Mouse (Mus musculus): Measurements from ENCODE around the gene Ajm1. TPM values are rescaled to one million over a fixed set of nuclear protein-coding genes. Genes with fewer than 3 reads are reported as not detected.
A peak's percentile ranks its signal among the peaks of the same experiment; 100 is the strongest.

Ajm1 gene
- polyA plus RNA-seq (2015; fragmentation: Nextera tagmentation; extraction: Ambion mirVana) = 0.02 TPM in 1 of 2 replicates, not detected in the other

DNA sequence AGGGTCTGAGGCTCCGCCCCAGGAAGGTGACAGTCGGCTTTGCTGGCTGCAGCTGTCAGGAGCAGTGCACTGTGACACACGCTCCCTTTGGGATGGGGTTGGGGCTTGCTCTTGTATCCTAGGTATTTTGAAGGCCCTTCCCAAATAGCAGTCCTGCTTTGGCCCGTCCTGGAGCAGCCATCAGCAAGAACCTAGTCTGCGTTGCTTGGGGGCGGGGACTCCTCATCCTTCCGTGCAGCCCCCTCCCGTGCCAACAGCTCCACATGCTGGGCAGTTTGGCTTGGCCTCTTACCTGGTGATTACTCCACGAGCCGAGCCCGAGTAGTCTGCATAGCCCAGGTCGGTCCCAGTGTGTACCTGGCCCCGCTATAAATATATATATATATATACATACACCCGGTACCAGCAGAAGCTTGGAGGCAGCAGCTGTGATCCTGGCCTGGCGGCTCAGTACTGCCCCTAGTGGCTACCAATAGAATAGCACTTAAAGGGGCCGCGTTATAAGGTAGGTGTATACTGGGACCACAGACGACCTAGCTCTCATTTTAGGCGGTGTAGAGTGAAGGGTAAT lies at the start of gene Ajm1:
TSS of gene Ajm1 (minus strand) at position 464 of the 571 bp plus-strand sequence.
- Histone ChIP-seq H3K9ac (no peak within 1 kb of the TSS), H3K9me3 (replicated peaks) (no peaks in the 10 kb centered on the region), H3K4me2 (peak within 1 kb of the TSS; percentile 65), H3K27ac (peak within 1 kb of the TSS; percentile 10; the same call in 1 of the 2 replicates), H3K27me3 (peaks cover 51% of the 10 kb centered on the region), H3K4me1 (replicated peaks) (peaks cover 65% of the 10 kb centered on the region), H3K36me3 (peaks cover 37% of the 10 kb centered on the region), H3K4me3 (replicated peaks) (peak within 1 kb of the TSS; percentile 32)
- DNase-seq (peak; percentile 57), ATAC-seq (ENCODE audit: low read depth) (peak; percentile 68)
- 4% methylated on average over 19 of the region's 19 CpGs for WGBS (ENCODE audit: insufficient replicate concordance)

DNA sequence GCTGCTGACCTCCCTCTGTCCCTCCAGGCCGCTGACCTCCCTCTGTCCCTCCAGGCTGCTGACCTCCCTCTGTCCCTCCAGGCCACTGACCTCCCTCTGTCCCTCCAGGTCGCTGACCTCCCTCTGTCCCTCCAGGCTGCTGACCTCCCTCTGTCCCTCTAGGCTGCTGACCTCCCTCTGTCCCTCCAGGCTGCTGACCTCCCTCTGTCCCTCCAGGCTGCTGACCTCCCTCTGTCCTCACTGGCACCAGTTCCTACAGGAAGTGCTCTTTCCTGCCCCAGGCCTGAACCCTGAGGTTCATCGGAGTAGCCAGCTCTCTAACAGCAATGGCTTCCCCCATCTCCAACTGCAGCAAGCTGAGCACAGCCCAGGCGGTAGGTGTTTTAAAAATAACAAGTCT lies 47.2 kb upstream of the Ajm1 start:
- H3K9me3 ChIP-seq (replicated peaks) = no peaks in the 10 kb centered on the region
- DNase-seq (no peak), ATAC-seq (ENCODE audit: low read depth) (no peak; the same call in 1 of the 2 replicates)
- H3K4me2 ChIP-seq = no peak overlapping the region
- no peak overlapping the region for H3K4me3 ChIP-seq (replicated peaks)
- 27% methylated on average over 4 of the region's 4 CpGs for WGBS (ENCODE audit: insufficient replicate concordance)
- H3K9ac ChIP-seq = no peak overlapping the region
- no peaks in the 10 kb centered on the region for H3K4me1 ChIP-seq (replicated peaks)
- no peak overlapping the region for H3K27ac ChIP-seq
- H3K36me3 ChIP-seq = no peaks in the 10 kb centered on the region
- H3K27me3 ChIP-seq = no peaks in the 10 kb centered on the region

DNA sequence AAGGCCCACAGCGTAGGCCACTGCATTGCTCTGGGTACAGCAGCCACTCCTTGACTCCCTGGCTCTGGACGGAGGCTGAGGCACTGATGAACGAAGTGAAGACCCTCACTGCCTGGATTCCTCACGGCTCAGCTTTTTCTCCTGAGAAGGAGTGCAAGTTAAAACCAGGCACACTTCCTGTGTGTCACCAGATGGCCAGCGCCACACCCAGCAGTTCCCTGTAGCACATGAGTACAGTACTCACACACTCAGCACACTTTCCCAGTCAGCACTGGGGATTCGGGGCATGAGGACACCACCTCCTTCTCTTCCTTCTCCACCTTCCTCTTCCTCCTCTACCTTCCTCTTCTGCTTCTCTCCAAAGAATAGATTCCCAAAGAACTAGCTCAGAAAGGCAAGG lies 46.3 kb upstream of the Ajm1 start, which contains the start of gene Fcna:
TSS of gene Fcna (minus strand) at position 220 of the 400 bp plus-strand sequence.
- no peak within 1 kb of the TSS for H3K4me3 ChIP-seq (replicated peaks)
- H3K4me2 ChIP-seq = no peak within 1 kb of the TSS
- H3K27ac ChIP-seq = no peak within 1 kb of the TSS
- H3K27me3 ChIP-seq = no peaks in the 10 kb centered on the region
- H3K9me3 ChIP-seq (replicated peaks) = no peaks in the 10 kb centered on the region
- no peaks in the 10 kb centered on the region for H3K4me1 ChIP-seq (replicated peaks)
- DNase-seq (no peak), ATAC-seq (ENCODE audit: low read depth) (peak; percentile 27; the same call in 1 of the 2 replicates)
- H3K9ac ChIP-seq = no peak within 1 kb of the TSS
- no peaks in the 10 kb centered on the region for H3K36me3 ChIP-seq
- WGBS (ENCODE audit: insufficient replicate concordance) = 39% methylated on average over 6 of the region's 6 CpGs

DNA sequence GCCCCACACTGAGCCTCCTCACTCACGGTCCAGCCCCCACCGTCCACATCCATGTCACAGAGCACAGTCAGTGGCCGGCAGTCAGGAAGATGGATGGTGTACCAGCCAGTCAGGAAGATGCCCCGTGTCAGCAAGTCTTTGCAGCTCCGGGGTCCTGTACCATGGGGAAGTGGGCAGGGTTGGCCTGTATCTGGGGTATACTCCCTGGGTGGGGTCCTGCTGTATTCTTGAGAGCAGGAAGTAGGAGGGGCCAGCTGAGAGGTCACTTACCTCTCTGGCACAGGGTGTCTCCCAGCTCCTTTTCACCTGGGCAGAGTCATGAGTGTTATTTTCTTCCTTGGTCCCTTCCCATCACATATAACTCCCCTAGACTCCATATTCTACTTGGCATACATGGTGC lies 44.4 kb upstream of the Ajm1 start:
- Histone ChIP-seq H3K4me1 (replicated peaks) (peaks cover 11% of the 10 kb centered on the region), H3K4me2 (no peak overlapping the region), H3K27me3 (no peaks in the 10 kb centered on the region), H3K36me3 (no peaks in the 10 kb centered on the region), H3K4me3 (replicated peaks) (no peak overlapping the region), H3K9ac (no peak overlapping the region), H3K9me3 (replicated peaks) (no peaks in the 10 kb centered on the region), H3K27ac (no peak overlapping the region)
- 30% methylated on average over 5 of the region's 5 CpGs for WGBS (ENCODE audit: insufficient replicate concordance)
- ATAC-seq (ENCODE audit: low read depth) (no peak), DNase-seq (no peak)

DNA sequence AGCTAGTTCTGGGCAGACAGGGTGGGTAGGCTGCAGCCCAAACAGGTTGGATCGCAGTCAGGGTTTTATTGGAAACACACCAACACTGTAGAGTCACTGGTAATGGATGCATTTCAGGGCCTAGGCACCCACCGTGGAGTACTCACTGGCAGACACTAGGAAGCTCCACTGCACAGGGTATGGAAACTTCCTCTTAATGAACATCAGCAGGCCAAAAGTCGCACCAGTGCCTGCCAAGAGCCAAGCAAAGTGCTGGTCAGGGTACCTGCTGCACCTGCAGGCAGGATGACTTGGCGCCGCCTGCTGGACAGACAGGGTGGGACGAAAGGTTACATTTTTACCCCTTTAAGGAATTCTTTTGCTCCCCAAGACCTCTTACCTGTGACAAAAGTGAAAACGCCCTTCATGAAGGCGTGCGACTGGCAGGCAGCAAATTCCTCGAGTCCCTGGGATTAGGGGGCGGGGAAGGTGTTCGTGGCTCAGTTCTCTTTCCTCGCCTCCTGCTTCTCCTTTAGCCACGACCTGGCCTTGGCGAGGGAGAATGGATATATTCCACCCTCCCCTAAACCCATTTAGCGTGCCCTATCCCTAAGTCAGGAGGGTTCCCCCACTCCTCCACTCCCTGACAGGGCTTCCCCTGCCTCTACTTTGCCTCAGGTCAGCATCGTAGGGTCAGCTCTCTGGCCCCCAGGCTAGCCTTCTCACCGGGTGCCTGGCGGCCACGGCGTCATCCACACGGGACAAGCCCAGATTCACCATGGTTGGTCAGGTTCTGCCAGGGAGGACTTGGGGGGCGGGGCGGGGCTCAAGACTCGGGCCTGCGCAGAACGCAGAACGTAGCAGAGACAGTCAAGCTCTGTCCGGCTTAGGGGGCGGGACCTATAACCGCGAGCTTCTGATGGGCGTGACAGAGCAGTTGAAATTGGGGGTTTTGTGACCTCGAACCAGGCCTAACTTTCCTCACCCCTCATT lies 40.0 kb upstream of the Ajm1 start, which contains the start of gene Tmem141:
TSS of gene Tmem141 (minus strand) at position 777 of the 972 bp plus-strand sequence.
- H3K27me3 ChIP-seq = peaks cover 35% of the 10 kb centered on the region
- DNase-seq (peak; percentile 67), ATAC-seq (ENCODE audit: low read depth) (peak; percentile 81)
- 6% methylated on average over 34 of the region's 34 CpGs for WGBS (ENCODE audit: insufficient replicate concordance)
- no peak within 1 kb of the TSS for H3K27ac ChIP-seq
- H3K9me3 ChIP-seq (replicated peaks) = no peaks in the 10 kb centered on the region
- H3K4me1 ChIP-seq (replicated peaks) = peaks cover 13% of the 10 kb centered on the region
- peak within 1 kb of the TSS; percentile 54 for H3K9ac ChIP-seq
- peak within 1 kb of the TSS; percentile 72 for H3K4me2 ChIP-seq
- no peaks in the 10 kb centered on the region for H3K36me3 ChIP-seq
- H3K4me3 ChIP-seq (replicated peaks) = peak within 1 kb of the TSS; percentile 53

DNA sequence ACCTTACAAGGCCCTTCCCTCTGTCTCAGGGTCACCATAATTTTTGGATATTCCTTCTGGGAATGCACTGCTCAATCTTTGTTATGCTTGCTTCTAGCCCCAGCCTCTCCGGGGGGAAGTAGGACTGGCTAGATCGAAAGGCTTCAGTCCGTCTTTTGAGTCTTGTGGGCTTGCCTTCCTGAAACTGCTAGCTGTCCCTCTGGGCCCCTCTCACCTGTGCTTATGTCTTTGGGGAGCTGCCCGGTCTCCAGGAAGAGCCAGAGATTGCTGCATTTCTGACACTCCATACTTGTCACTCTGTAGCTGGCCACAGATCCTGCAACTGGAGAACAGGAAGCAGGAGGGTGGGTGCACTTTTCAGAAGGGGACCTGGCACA lies 39.3 kb upstream of the Ajm1 start:
- Histone ChIP-seq H3K9ac (no peak overlapping the region), H3K9me3 (replicated peaks) (no peaks in the 10 kb centered on the region), H3K36me3 (no peaks in the 10 kb centered on the region), H3K4me1 (replicated peaks) (peaks cover 20% of the 10 kb centered on the region), H3K4me2 (peak overlapping the region; percentile 72), H3K27me3 (peaks cover 42% of the 10 kb centered on the region), H3K27ac (no peak overlapping the region), H3K4me3 (replicated peaks) (no peak overlapping the region)
- DNase-seq = no peak
- WGBS (ENCODE audit: insufficient replicate concordance) = 50% methylated on average over 4 of the region's 4 CpGs
- no peak for ATAC-seq (ENCODE audit: low read depth)

DNA sequence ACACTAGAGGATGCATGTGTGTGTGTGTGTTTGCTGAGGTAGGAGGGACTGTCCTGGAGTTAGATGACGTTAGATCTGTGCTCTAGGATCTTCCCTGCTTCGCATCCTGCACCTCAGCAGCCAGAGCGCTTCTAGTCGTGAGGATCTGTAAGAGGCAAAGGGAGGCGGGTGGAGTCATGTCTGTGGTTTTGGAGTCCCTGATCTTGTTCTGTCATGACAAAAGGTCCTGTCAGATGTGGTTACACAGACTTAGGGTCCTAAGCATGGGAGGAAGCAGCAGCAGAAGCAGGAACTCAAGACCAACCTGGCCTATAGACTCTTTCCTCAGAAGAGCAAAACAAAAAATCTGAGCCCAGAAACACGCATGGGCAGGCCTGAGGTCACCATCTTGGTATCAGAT lies 38.8 kb upstream of the Ajm1 start:
- Histone ChIP-seq H3K9ac (no peak overlapping the region), H3K27me3 (peaks cover 46% of the 10 kb centered on the region), H3K27ac (no peak overlapping the region), H3K9me3 (replicated peaks) (no peaks in the 10 kb centered on the region), H3K4me1 (replicated peaks) (peaks cover 22% of the 10 kb centered on the region), H3K4me2 (no peak overlapping the region), H3K36me3 (no peaks in the 10 kb centered on the region), H3K4me3 (replicated peaks) (no peak overlapping the region)
- ATAC-seq (ENCODE audit: low read depth) (no peak), DNase-seq (no peak)
- 16% methylated on average over 6 of the region's 6 CpGs for WGBS (ENCODE audit: insufficient replicate concordance)

DNA sequence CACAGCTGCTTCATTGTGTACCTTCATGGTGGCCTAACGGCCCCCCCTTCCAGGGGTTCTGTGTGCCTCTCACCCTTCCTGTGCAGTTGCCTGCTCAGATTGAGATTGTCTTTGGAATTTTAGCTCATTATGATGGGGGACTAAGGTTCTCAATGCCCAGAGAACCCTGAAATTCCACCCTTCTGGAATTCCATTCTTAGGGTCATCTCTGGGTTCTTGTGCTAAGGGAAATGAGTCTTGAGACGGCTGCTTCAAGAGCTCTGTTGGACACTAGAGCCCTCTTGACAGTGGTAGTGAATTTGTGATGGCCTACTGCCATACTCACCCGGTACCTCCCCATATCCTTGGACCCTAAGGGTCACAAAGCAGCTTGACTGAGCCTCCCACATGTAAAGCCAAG lies 36.0 kb upstream of the Ajm1 start, which contains the start of gene Ccdc183:
TSS of gene Ccdc183 (minus strand) at position 101 of the 400 bp plus-strand sequence.
- DNase-seq (no peak), ATAC-seq (ENCODE audit: low read depth) (no peak)
- H3K4me3 ChIP-seq (replicated peaks) = no peak within 1 kb of the TSS
- no peak within 1 kb of the TSS for H3K9ac ChIP-seq
- 0 out of 2 replicates have a peak within 1 kb of the TSS, but pooled peaks have one; percentile 21 for H3K4me2 ChIP-seq
- H3K4me1 ChIP-seq (replicated peaks) = peaks cover 22% of the 10 kb centered on the region
- H3K36me3 ChIP-seq = no peaks in the 10 kb centered on the region
- H3K27me3 ChIP-seq = peaks cover 75% of the 10 kb centered on the region
- no peaks in the 10 kb centered on the region for H3K9me3 ChIP-seq (replicated peaks)
- H3K27ac ChIP-seq = no peak within 1 kb of the TSS
- WGBS (ENCODE audit: insufficient replicate concordance) = 49% methylated on average over 3 of the region's 3 CpGs

DNA sequence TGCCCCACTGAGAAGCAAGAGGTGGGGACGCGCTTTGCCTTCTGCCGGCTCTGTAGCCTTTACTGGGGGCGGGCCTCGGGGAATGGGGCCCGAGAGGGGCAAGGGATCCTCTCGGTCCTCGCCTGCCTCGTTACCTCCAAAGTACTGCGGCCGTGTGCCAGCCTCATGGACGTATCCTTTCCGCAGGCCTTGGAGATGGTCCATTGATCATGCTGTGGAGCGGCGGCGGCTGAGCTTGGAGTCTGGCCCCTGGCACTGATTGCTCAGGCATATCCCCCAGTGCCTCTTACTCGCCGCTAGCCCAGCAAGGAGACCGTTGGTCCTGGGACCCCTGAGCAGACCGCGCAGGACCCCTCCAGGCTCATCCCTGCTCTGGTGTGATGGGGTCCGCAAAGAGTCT lies 34.8 kb upstream of the Ajm1 start:
- H3K4me1 ChIP-seq (replicated peaks) = peaks cover 15% of the 10 kb centered on the region
- H3K9ac ChIP-seq = no peak overlapping the region
- peaks cover 75% of the 10 kb centered on the region for H3K27me3 ChIP-seq
- DNase-seq = no peak
- 17% methylated on average over 22 of the region's 22 CpGs for WGBS (ENCODE audit: insufficient replicate concordance)
- no peaks in the 10 kb centered on the region for H3K9me3 ChIP-seq (replicated peaks)
- no peak for ATAC-seq (ENCODE audit: low read depth)
- H3K36me3 ChIP-seq = no peaks in the 10 kb centered on the region
- H3K4me2 ChIP-seq = peak overlapping the region; percentile 21; the same call in 1 of the 2 replicates
- no peak overlapping the region for H3K27ac ChIP-seq
- H3K4me3 ChIP-seq (replicated peaks) = no peak overlapping the region

DNA sequence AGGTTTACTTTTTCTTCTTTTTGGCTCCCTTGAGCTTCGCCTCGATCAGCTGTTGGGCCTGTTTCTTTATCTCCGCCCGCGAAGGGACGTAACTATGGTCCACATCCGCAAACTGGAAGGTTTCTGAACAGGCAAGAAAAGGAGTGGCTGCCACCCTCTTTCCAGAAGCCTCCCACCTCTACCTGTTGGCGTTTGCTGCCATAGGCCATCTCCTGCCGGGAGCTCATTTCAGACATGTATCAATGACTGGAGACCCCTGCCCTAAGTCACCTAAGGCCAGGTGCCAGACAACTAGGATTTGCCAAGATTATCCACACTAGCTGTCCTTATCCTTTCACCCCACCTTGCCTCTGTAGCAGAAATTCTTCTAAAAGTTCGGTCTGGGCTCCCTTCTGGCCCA lies 27.1 kb upstream of the Ajm1 start:
- DNase-seq (no peak), ATAC-seq (ENCODE audit: low read depth) (peak; percentile 17; the same call in 1 of the 2 replicates)
- Histone ChIP-seq H3K9me3 (replicated peaks) (no peaks in the 10 kb centered on the region), H3K27me3 (peaks cover 11% of the 10 kb centered on the region), H3K4me3 (replicated peaks) (peak overlapping the region; percentile 86), H3K27ac (0 out of 2 replicates have a peak overlapping the region, but pooled peaks have one; percentile 24), H3K36me3 (0 out of 2 replicates have a peak, but pooled peaks cover 5% of the 10 kb centered on the region), H3K9ac (peak overlapping the region; percentile 94; the same call in 1 of the 2 replicates), H3K4me1 (replicated peaks) (peaks cover 35% of the 10 kb centered on the region), H3K4me2 (peak overlapping the region; percentile 79)
- WGBS (ENCODE audit: insufficient replicate concordance) = 47% methylated on average over 10 of the region's 10 CpGs

Data from liver, embryonic 13.5 days (tissue).